Mouse (Mus musculus) embryonic fibroblast, embryonic 13.5 days (primary cell): ENCODE results near the gene Gpr18.

Experiments
- CTCF ChIP-seq: IDR thresholded peaks from 2 replicates; pipeline ENCODE4 v1.5.1; 2011; ENCODE audit warnings: mild to moderate bottlenecking, control low read depth, low read length, moderate library complexity, borderline replicate concordance; ENCODE audit not compliant: insufficient read depth
- POLR2A ChIP-seq: IDR thresholded peaks from 2 replicates; pipeline ENCODE4 v1.6.1; 2011; ENCODE audit warnings: low read depth, mild to moderate bottlenecking, control low read depth, low read length, moderate library complexity

- TF ChIP-seq POLR2A = no peak
- no peak for TF ChIP-seq CTCF
Measured at GRCm38 (mm10) chr14:121877640-121878039, 37.9 kb downstream of the Gpr18 start.
